Mouse (Mus musculus) ES-E14 (cell line): Measurements from ENCODE around the gene Gtf2h3.

Experiments used
- CHD2 ChIP-seq: IDR thresholded peaks from 2 replicates; pipeline ENCODE4 v1.6.1; 2014; ENCODE audit warnings: mild to moderate bottlenecking, low read depth, low read length, inconsistent platforms
- HCFC1 ChIP-seq: IDR thresholded peaks from 2 replicates; pipeline ENCODE4 v1.6.1; 2012; ENCODE audit warnings: low read length, inconsistent platforms, borderline replicate concordance; ENCODE audit not compliant: insufficient read depth
- ZNF384 ChIP-seq: IDR thresholded peaks from 2 replicates; pipeline ENCODE4 v1.6.1; 2012; ENCODE audit warnings: low read depth, low read length, inconsistent platforms

- TF ChIP-seq CHD2 (no peak), ZNF384 (no peak), HCFC1 (no peak)
Observed at GRCm38 (mm10) chr5:124529191-124529651, 49.7 kb upstream of the Gtf2h3 start.
